Mouse (Mus musculus): ENCODE measurements around the gene Lsm4.
A peak's percentile ranks its signal among the peaks of the same experiment; 100 is the strongest.

Gene Lsm4

DNA sequence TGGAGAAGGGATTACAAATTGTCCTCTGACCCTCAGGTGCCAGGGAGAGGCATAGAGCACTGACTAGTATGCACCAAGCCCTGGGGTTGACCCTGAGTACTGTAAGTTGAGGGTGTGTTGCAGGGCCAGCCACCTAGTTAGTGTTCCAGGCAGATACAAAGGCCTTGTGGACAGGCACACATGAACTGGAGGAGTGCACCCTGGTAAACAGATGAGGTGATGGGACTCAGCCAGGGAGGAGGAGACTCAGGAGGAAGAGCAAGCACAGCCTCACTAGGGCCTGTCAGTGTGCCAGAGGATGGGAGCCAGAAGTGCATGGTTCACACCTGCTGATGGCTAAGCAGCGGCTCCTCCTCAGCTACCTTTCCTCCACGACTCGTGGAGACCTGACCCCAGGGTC is 7.0 kb downstream of the Lsm4 start:
- no peak for DNase-seq

GRCm38 (mm10) chr8:70681410-70681809 is 8.4 kb downstream of the Lsm4 start:
- no peak for DNase-seq

GRCm38 (mm10) chr8:70682193-70682592 is 9.1 kb downstream of the Lsm4 start:
- no peak for DNase-seq

- no peak for DNase-seq
These were observed 9.6 kb downstream of the Lsm4 start for GRCm38 (mm10) chr8:70682692-70683091.

GRCm38 (mm10) chr8:70684291-70684690 is 11.2 kb downstream of the Lsm4 start:
- DNase-seq = no peak

DNA sequence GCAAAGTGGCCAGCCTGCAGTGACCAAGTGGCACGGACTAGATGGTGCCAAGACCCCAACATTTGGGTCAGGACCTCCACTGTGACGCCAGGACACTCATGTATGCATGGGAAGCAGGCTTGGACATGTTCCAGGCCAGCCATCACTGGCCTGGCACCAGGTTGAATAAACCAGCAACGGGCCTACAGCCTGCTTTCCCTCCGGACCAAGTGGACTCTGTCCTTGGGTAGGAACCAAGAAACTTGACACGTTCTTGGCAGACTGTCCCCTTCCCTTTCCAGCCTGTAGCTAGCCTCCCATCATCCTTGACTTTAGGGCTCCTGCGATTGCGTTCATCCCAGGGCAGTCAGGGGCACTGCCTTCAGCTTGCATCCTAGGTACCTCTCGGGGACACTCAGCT is 14.5 kb downstream of the Lsm4 start:
- no peak for DNase-seq

DNA sequence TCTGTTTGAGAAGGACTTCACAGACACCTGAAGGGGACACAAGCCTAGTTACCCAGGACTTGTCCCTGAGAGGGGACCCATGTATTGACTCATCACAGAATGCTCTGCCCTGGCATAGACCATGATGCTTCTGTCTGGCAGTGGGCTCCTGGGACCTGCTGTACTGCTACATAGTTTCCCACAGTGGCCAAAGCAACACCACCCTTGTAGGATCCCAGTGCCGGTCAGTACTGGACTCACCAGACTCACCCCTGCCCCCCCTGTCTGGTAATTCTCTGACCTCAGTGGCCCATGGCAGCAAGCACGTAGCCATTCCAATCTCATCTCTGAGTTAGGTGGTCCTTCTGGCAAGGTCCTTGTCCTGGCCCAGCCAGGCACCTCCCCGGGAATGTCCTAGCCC is 15.1 kb downstream of the Lsm4 start:
- no peak for DNase-seq

DNA sequence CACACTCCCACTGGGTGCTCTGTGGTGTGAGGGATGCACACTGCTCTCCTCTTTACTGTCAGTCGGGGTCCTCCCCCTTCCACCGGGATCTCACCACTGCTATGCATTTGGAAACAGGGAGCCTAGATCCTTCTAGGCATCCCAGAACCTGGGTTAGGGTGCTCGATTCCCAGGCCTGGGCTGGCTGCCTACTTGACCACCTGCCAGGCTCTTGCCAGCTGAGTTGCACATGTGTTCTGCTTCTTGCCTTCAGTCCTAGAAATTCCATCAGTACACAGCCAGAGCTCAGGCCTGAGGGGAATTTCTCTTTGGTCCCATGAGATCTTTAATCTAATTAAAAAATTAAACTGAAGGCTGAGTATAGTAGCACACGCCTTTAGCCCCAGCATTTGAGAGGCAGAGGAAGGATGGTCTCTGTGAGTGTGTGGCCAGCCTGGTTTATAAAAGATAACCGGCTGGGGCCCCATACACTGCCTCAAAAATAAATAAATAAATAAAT is 16.9 kb downstream of the Lsm4 start:
- DNase-seq = no peak

- no peak for DNase-seq
These were observed 18.2 kb downstream of the Lsm4 start for GRCm38 (mm10) chr8:70691230-70691629.

GRCm38 (mm10) chr8:70691727-70692231 is 18.7 kb downstream of the Lsm4 start:
- DNase-seq = no peak

- no peak for DNase-seq
These were observed 20.6 kb downstream of the Lsm4 start for GRCm38 (mm10) chr8:70693636-70694035.

- DNase-seq = peak; percentile 57
These were observed 22.4 kb downstream of the Lsm4 start for GRCm38 (mm10) chr8:70695318-70696018.

GRCm38 (mm10) chr8:70696019-70696885 is 23.2 kb downstream of the Lsm4 start:
- peak; percentile 69 for DNase-seq

DNA sequence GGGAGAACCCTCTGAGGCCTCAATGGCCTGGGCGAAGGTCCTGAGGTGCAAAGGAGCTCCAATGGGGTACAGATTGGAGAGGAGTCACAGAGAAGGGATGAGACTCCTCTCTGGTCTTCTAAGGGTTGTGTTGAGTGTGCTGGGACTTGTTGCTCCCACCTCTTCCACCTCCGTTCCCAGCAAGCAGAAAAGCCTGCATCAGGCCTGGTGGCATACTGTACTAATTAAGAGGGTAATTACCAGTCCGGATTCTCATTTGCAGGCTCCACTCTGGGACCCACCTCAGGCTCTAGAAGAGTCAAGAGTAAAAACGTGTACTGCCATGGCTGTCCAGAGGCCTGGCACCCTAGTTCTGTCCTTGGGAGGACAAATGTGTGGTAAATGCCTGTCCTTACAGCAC is 23.9 kb downstream of the Lsm4 start:
- DNase-seq = peak; percentile 63

GRCm38 (mm10) chr8:70697366-70698250 is 24.6 kb downstream of the Lsm4 start:
- DNase-seq = no peak

- DNase-seq = peak; percentile 99
These were observed 25.5 kb downstream of the Lsm4 start, which contains the start of gene Jund for GRCm38 (mm10) chr8:70698310-70699109. Gene Jund, plus strand, starts transcription at chr8:70698949.

DNA sequence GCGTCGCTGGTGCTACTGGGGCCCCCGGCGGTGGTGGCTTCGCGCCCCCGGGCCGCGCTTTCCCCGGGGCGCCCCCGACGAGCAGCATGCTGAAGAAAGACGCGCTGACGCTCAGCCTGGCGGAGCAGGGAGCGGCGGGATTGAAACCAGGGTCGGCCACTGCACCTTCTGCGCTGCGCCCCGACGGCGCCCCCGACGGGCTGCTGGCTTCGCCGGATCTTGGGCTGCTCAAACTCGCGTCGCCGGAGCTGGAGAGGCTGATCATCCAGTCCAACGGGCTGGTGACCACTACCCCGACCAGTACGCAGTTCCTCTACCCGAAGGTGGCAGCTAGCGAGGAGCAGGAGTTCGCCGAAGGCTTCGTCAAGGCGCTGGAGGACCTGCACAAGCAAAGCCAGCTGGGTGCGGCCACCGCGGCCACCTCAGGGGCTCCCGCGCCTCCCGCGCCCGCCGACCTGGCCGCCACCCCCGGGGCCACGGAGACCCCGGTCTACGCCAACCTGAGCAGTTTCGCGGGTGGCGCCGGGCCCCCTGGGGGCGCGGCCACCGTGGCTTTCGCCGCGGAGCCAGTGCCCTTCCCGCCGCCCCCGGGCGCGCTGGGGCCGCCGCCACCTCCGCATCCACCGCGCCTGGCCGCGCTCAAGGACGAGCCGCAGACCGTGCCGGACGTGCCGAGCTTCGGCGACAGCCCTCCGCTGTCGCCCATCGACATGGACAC is 26.2 kb downstream of the Lsm4 start:
- peak; percentile 77 for DNase-seq

DNA sequence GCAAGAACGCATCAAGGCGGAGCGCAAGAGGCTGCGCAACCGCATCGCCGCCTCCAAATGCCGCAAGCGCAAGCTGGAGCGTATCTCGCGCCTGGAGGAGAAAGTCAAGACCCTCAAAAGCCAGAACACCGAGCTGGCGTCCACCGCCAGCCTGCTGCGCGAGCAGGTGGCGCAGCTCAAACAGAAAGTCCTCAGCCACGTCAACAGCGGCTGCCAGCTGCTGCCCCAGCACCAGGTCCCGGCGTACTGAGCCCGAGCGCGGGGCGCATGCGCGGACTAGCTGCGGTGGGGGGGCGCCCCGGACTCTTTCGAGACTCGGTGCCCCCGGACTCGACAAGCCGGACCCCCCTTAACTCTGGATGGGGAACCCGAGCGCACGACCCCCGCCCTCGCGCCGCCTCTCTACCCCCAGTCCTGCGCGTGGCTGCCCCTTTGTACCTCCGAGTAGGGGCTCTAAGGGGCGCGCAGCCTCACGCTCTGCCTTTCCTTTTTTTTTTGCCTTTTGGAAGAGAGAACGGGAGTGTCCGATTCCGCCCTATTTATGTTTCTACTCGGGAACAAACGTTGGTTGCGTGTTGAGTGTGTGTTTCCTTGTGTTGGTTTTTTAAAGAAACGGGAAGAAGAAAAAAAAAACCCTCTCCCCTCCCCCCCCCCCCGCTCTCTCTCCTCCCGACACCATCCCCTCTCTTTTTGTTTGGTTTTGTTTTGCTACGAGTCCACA is 26.9 kb downstream of the Lsm4 start:
- peak; percentile 90 for DNase-seq

DNA sequence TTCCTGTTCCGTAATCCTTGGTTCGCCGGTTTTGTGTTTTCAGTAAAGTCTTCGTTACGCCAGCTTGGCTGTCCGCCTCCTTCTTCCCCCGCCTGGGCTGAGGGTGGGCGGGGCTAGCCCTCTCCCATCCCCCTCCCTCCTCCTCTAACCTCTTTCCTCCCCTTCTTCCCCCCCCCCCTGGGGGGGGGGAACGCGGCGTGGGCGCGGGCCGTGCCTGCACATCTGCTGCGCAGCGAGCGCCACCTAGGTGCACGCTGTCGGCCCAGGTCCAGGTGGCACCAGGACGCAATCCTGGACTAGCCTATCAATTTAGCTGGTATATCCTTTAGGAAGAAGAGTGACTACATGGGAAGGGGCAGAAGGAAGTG is 27.5 kb downstream of the Lsm4 start:
- peak; percentile 91 for DNase-seq

All from cerebellum, adult 9-10 months (tissue).